ENCODE assay signal across 13 mouse cellular contexts in the genomic region with DNA sequence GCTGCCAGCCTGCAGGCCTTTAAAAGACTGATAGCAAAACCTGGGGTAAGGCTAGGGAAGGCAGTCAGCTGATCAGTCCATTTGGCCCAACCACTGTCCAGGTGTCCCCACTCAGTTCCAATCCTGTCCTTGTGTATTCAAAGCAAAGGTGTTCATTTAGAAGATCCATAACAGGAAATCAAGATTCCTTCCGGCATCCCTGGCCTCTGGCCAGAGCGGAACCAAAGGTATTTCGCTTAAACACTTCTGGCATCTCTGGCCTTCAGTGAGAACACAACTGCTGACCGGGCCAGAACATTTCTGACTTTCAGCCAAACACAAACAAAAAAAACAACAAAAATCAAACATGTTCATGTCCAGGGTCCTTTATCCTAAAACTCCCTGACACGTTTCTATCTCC.
DNase-seq lines count a peak whose midpoint lies in the region; ATAC-seq and TF ChIP-seq lines count a peak whose summit lies in the region.
"Had no signal": no experiment of that assay in that cellular context is flagged by ENCODE, and none has a peak within 500 bp of the region (broad histone marks: within the 10 kb centered on the region; RNA-seq: fewer than 3 reads in every experiment).

No protein-coding gene starts in this region.

- 54% methylated on average over 5 of the region's 5 CpGs for WGBS in kidney, adult 2 months
- 37% methylated on average over 5 of the region's 5 CpGs for WGBS in lung, postnatal 0 days
- 55% methylated on average over 5 of the region's 5 CpGs for WGBS in stomach, embryonic 16.5 days

- no peak overlapping the region for H3K27ac ChIP-seq in kidney, adult 2 months (ENCODE audit: insufficient read depth, low read depth, low read length)
- no peak overlapping the region for H3K27ac ChIP-seq in lung, postnatal 0 days (ENCODE audit: low read length)
- peak overlapping the region; percentile 59; the same call in 1 of the 2 replicates for H3K27ac ChIP-seq in stomach, embryonic 16.5 days (ENCODE audit: low read length)
- H3K27ac ChIP-seq: layer of hippocampus, adult 2 months; liver, embryonic 12.5 days; neural tube, embryonic 15.5 days had no signal

- no peaks in the 10 kb centered on the region for H3K27me3 ChIP-seq in kidney, adult 2 months (replicated peaks; ENCODE audit: control insufficient read depth, insufficient read depth, low read length)
- H3K27me3 ChIP-seq in lung, postnatal 0 days (replicated peaks; ENCODE audit: insufficient read depth, low read length), result no peaks in the 10 kb centered on the region
- H3K27me3 ChIP-seq in stomach, embryonic 16.5 days (ENCODE audit: control insufficient read depth, insufficient read depth, low read length), result no peaks in the 10 kb centered on the region
- H3K27me3 ChIP-seq: liver, embryonic 12.5 days; neural tube, embryonic 15.5 days had no signal

- no peaks in the 10 kb centered on the region for H3K4me1 ChIP-seq in kidney, adult 2 months (ENCODE audit: control insufficient read depth, insufficient read depth, low read length)
- peaks cover 11% of the 10 kb centered on the region; the same call in 1 of the 2 replicates for H3K4me1 ChIP-seq in lung, postnatal 0 days (ENCODE audit: insufficient read depth, low read depth, low read length)
- peaks cover 29% of the 10 kb centered on the region for H3K4me1 ChIP-seq in stomach, embryonic 16.5 days (ENCODE audit: control insufficient read depth, insufficient read depth, low read length)
- H3K4me1 ChIP-seq: liver, embryonic 12.5 days had no signal

- TF ChIP-seq POLR2A in kidney, adult 2 months (IDR thresholded peaks at IDR 0.05; ENCODE audit: low read depth, low read length), result no peak

- no peak for TF ChIP-seq EP300 in lung, postnatal 0 days (IDR thresholded peaks at IDR 0.05)

- H3K36me3 ChIP-seq in kidney, adult 2 months (ENCODE audit: control insufficient read depth, insufficient read depth, low read length), result no peaks in the 10 kb centered on the region
- no peaks in the 10 kb centered on the region for H3K36me3 ChIP-seq in lung, postnatal 0 days (ENCODE audit: insufficient read depth, low read length)
- H3K36me3 ChIP-seq in stomach, embryonic 16.5 days (ENCODE audit: control insufficient read depth, insufficient read depth, low read length), result no peaks in the 10 kb centered on the region
- H3K36me3 ChIP-seq: liver, embryonic 12.5 days; neural tube, embryonic 15.5 days had no signal

- H3K9ac ChIP-seq in lung, postnatal 0 days (replicated peaks; ENCODE audit: low read depth), result no peak overlapping the region
- H3K9ac ChIP-seq in stomach, embryonic 16.5 days (ENCODE audit: low read length), result no peak overlapping the region
- H3K9ac ChIP-seq: liver, embryonic 12.5 days; neural tube, embryonic 15.5 days had no signal

- H3K4me3 ChIP-seq in kidney, adult 2 months (ENCODE audit: insufficient read depth, low read depth, low read length), result no peak overlapping the region
- H3K4me3 ChIP-seq in lung, postnatal 0 days (ENCODE audit: low read depth, low read length), result no peak overlapping the region
- H3K4me3 ChIP-seq in stomach, embryonic 16.5 days (replicated peaks; ENCODE audit: low read length), result no peak overlapping the region
- H3K4me3 ChIP-seq: layer of hippocampus, adult 2 months; liver, embryonic 12.5 days; neural tube, embryonic 15.5 days had no signal

- peak; percentile 29 for DNase-seq in kidney, adult 2 months
- DNase-seq in kidney, adult 18-20 months, result no peak
- peak; percentile 27 for DNase-seq in lung, postnatal 25 days (ENCODE audit: low spot score)
- DNase-seq in lung, postnatal 0 days (ENCODE audit: low spot score), result no peak
- DNase-seq in heart, adult 8-10 months (ENCODE audit: low spot score), result peak; percentile 77
- DNase-seq in spleen, adult 12 weeks (ENCODE audit: low spot score), result no peak
- DNase-seq: adrenal gland, postnatal 25 days; cerebellum, postnatal 14 days; retina, postnatal 1 day had no signal

- H3K4me2 ChIP-seq in lung, postnatal 0 days (replicated peaks; ENCODE audit: low read depth, low read length), result no peak overlapping the region
- H3K4me2 ChIP-seq in stomach, embryonic 16.5 days (ENCODE audit: low read depth, low read length), result no peak overlapping the region
- H3K4me2 ChIP-seq: liver, embryonic 12.5 days; neural tube, embryonic 15.5 days had no signal

- H3K9me3 ChIP-seq in lung, postnatal 0 days (ENCODE audit: low read length), result no peaks in the 10 kb centered on the region
- no peaks in the 10 kb centered on the region for H3K9me3 ChIP-seq in stomach, embryonic 16.5 days (replicated peaks; ENCODE audit: control insufficient read depth, low read length)
- H3K9me3 ChIP-seq: liver, embryonic 12.5 days; neural tube, embryonic 15.5 days had no signal

- no peak for TF ChIP-seq CTCF in kidney, adult 2 months (conservative IDR thresholded peaks at IDR 0.05; ENCODE audit: insufficient read depth, insufficient read length, low read depth, low read length)
- TF ChIP-seq CTCF in lung, postnatal 0 days (IDR thresholded peaks at IDR 0.05), result no peak

- ATAC-seq in lung, postnatal 0 days, result no peak
- no peak for ATAC-seq in stomach, embryonic 16.5 days (ENCODE audit: insufficient read depth, low FRiP score)
- ATAC-seq: liver, embryonic 12.5 days had no signal

Comparison
In these comparisons a context has a peak if more than half of its experiments do, and no peak if none do; other contexts are left out.
1. DNase-seq: peak in kidney, adult 2 months (single experiment), lung, postnatal 25 days (single experiment) and heart, adult 8-10 months (single experiment); none in kidney, adult 18-20 months (single experiment), lung, postnatal 0 days (single experiment) and spleen, adult 12 weeks (single experiment).